Mouse (Mus musculus) mesoderm, embryonic 11.5 days (tissue): ENCODE data around the gene Scarb1.

Experiments used
- DNase-seq: peaks from one replicate; pipeline ENCODE4 v3.0.0-alpha.2; 2012; ENCODE audit warnings: low read depth, low spot score

Scarb1 gene

GRCm38 (mm10) chr5:125271531-125272203 is 69.2 kb downstream of the Scarb1 start:
- peak; percentile 90 for DNase-seq

GRCm38 (mm10) chr5:125270587-125271130 is 70.2 kb downstream of the Scarb1 start:
- DNase-seq: peak; percentile 85

GRCm38 (mm10) chr5:125269836-125270235 is 71.1 kb downstream of the Scarb1 start:
- DNase-seq: no peak

- DNase-seq: no peak
These were observed 71.5 kb downstream of the Scarb1 start for GRCm38 (mm10) chr5:125269399-125269798.

GRCm38 (mm10) chr5:125268033-125268765 is 72.7 kb downstream of the Scarb1 start:
- peak; percentile 82 for DNase-seq

GRCm38 (mm10) chr5:125267150-125267961 is 73.5 kb downstream of the Scarb1 start:
- no peak for DNase-seq

- DNase-seq: no peak
These were observed 74.8 kb downstream of the Scarb1 start for GRCm38 (mm10) chr5:125266128-125266527.

- peak; percentile 85 for DNase-seq
These were observed 76.2 kb downstream of the Scarb1 start for GRCm38 (mm10) chr5:125264700-125265099.

GRCm38 (mm10) chr5:125262578-125262977 is 78.3 kb downstream of the Scarb1 start:
- no peak for DNase-seq

GRCm38 (mm10) chr5:125253917-125254316 is 87.0 kb downstream of the Scarb1 start:
- DNase-seq: no peak

GRCm38 (mm10) chr5:125253448-125253847 is 87.4 kb downstream of the Scarb1 start:
- no peak for DNase-seq

GRCm38 (mm10) chr5:125252664-125253063 is 88.2 kb downstream of the Scarb1 start:
- no peak for DNase-seq

- DNase-seq: no peak
These were observed 88.8 kb downstream of the Scarb1 start for GRCm38 (mm10) chr5:125251885-125252615.

- DNase-seq: no peak
These were observed 91.7 kb downstream of the Scarb1 start for GRCm38 (mm10) chr5:125249187-125249586.

- DNase-seq: no peak
These were observed 94.2 kb downstream of the Scarb1 start for GRCm38 (mm10) chr5:125246711-125247110.

GRCm38 (mm10) chr5:125245534-125246151 is 95.3 kb downstream of the Scarb1 start:
- peak; percentile 87 for DNase-seq

GRCm38 (mm10) chr5:125244825-125245533 is 95.9 kb downstream of the Scarb1 start:
- DNase-seq: no peak

GRCm38 (mm10) chr5:125243928-125244327 is 97.0 kb downstream of the Scarb1 start:
- no peak for DNase-seq

GRCm38 (mm10) chr5:125242111-125242510 is 98.8 kb downstream of the Scarb1 start:
- no peak for DNase-seq

- no peak for DNase-seq
These were observed 99.3 kb downstream of the Scarb1 start for GRCm38 (mm10) chr5:125241627-125242026.
